Mouse (Mus musculus): ENCODE data around the gene Bmp2. TPM values are rescaled to one million over a fixed set of nuclear protein-coding genes. Genes with fewer than 3 reads are reported as not detected.

Gene Bmp2
- polyA plus RNA-seq, 1 experiment from 2014 or later = 3.6 TPM

GRCm38 (mm10) chr2:133554286-133555021 is 2.5 kb downstream of the Bmp2 start:
- peaks cover 33% of the 10 kb centered on the region for H3K27me3 ChIP-seq (ENCODE audit: control insufficient read depth, insufficient read depth, low read depth, low read length)

GRCm38 (mm10) chr2:133564248-133564886 is 12.4 kb downstream of the Bmp2 start:
- Histone ChIP-seq H3K27ac (ENCODE audit: low read length) (no peak overlapping the region), H3K4me2 (ENCODE audit: low read depth, low read length) (no peak overlapping the region), H3K27me3 (ENCODE audit: control insufficient read depth, insufficient read depth, low read depth, low read length) (no peaks in the 10 kb centered on the region), H3K9me3 (ENCODE audit: control insufficient read depth, low read length) (no peaks in the 10 kb centered on the region), H3K9ac (ENCODE audit: low read length) (no peak overlapping the region), H3K4me3 (ENCODE audit: low read length) (no peak overlapping the region), H3K4me1 (replicated peaks; ENCODE audit: control insufficient read depth, insufficient read depth, low read length) (no peaks in the 10 kb centered on the region; the same call in 1 of the 2 replicates), H3K36me3 (ENCODE audit: control insufficient read depth, insufficient read depth, low read length) (no peaks in the 10 kb centered on the region)
- 67% methylated on average over 10 of the region's 10 CpGs for WGBS
- ATAC-seq (ENCODE audit: low read depth) = 0 out of 2 replicates have a peak, but pooled peaks have one; percentile 45

More at GRCm38 (mm10) chr2:133554286-133555021, 2.5 kb downstream of the Bmp2 start:
- Histone ChIP-seq H3K4me3 (ENCODE audit: low read length) (peak overlapping the region; percentile 65), H3K9me3 (ENCODE audit: control insufficient read depth, low read length) (no peaks in the 10 kb centered on the region), H3K27ac (ENCODE audit: low read length) (no peak overlapping the region), H3K4me2 (ENCODE audit: low read depth, low read length) (peak overlapping the region; percentile 97), H3K4me1 (replicated peaks; ENCODE audit: control insufficient read depth, insufficient read depth, low read length) (peaks cover 7% of the 10 kb centered on the region), H3K36me3 (ENCODE audit: control insufficient read depth, insufficient read depth, low read length) (no peaks in the 10 kb centered on the region), H3K9ac (ENCODE audit: low read length) (peak overlapping the region; percentile 62)
- WGBS = 1% methylated on average over 55 of the region's 55 CpGs
- peak; percentile 53 for ATAC-seq (ENCODE audit: low read depth)

DNA sequence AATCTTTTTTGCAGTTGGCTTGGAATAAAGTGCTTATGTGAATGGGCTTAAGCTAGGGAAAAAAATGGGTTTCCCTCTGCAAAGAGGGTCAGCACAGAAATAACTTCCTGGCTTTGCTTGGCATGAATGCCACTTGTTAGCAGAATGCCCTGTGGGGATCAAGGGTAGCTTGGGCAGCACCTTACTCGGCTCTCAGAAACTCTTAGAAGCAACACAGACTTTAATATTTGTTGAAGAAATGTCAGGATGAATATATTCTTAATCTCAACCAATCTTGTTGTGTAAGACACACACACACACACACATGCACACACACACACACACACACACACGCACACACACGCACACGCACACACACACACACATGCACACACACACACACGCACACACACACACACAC is 13.5 kb downstream of the Bmp2 start:
- Histone ChIP-seq H3K36me3 (ENCODE audit: control insufficient read depth, insufficient read depth, low read length) (no peaks in the 10 kb centered on the region), H3K4me2 (ENCODE audit: low read depth, low read length) (no peak overlapping the region), H3K9me3 (ENCODE audit: control insufficient read depth, low read length) (no peaks in the 10 kb centered on the region), H3K4me3 (ENCODE audit: low read length) (no peak overlapping the region), H3K4me1 (replicated peaks; ENCODE audit: control insufficient read depth, insufficient read depth, low read length) (no peaks in the 10 kb centered on the region; the same call in 1 of the 2 replicates), H3K9ac (ENCODE audit: low read length) (no peak overlapping the region), H3K27me3 (ENCODE audit: control insufficient read depth, insufficient read depth, low read depth, low read length) (no peaks in the 10 kb centered on the region), H3K27ac (ENCODE audit: low read length) (no peak overlapping the region)
- 81% methylated on average over 5 of the region's 5 CpGs for WGBS
- ATAC-seq (ENCODE audit: low read depth) = no peak

DNA sequence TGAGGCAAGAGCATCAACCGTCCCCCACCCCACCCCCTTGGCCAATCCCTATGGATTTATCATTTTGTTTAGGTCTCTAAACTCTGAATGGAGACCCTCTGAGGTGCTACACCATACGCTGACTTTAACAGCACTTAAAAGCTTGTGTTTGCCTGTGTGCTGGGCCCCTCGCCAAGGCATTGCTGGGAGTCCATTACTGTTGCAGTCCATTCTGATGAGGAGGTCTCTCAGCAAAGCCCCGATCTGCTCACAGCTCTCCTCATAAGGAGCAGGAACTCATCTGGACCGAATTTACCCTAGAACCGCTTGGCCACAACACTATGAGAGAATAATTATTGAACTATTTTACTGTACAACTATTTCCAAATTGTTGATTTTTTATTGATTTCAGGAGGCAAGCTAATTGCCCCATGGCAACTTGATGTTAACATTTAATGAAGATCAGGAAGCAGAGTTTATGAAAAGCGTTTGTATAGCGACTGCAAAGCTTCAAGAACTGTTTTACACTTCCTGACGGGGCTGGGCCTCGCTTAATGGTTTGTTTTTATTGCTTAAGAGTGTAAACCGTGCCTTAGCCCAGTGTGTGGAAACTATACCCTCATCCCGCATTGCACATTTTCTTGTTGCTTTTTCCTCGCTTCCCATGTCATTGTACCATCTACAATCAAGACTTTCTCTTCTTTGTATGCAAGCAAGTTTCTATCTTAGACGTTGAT is 14.2 kb downstream of the Bmp2 start:
- H3K4me3 ChIP-seq (ENCODE audit: low read length) = no peak overlapping the region
- no peak overlapping the region for H3K27ac ChIP-seq (ENCODE audit: low read length)
- WGBS = 38% methylated on average over 14 of the region's 14 CpGs
- H3K9me3 ChIP-seq (ENCODE audit: control insufficient read depth, low read length) = no peaks in the 10 kb centered on the region
- H3K27me3 ChIP-seq (ENCODE audit: control insufficient read depth, insufficient read depth, low read depth, low read length) = no peaks in the 10 kb centered on the region
- H3K36me3 ChIP-seq (ENCODE audit: control insufficient read depth, insufficient read depth, low read length) = no peaks in the 10 kb centered on the region
- H3K4me1 ChIP-seq (replicated peaks; ENCODE audit: control insufficient read depth, insufficient read depth, low read length) = no peaks in the 10 kb centered on the region; the same call in 1 of the 2 replicates
- ATAC-seq (ENCODE audit: low read depth) = no peak
- H3K9ac ChIP-seq (ENCODE audit: low read length) = no peak overlapping the region
- H3K4me2 ChIP-seq (ENCODE audit: low read depth, low read length) = no peak overlapping the region

DNA sequence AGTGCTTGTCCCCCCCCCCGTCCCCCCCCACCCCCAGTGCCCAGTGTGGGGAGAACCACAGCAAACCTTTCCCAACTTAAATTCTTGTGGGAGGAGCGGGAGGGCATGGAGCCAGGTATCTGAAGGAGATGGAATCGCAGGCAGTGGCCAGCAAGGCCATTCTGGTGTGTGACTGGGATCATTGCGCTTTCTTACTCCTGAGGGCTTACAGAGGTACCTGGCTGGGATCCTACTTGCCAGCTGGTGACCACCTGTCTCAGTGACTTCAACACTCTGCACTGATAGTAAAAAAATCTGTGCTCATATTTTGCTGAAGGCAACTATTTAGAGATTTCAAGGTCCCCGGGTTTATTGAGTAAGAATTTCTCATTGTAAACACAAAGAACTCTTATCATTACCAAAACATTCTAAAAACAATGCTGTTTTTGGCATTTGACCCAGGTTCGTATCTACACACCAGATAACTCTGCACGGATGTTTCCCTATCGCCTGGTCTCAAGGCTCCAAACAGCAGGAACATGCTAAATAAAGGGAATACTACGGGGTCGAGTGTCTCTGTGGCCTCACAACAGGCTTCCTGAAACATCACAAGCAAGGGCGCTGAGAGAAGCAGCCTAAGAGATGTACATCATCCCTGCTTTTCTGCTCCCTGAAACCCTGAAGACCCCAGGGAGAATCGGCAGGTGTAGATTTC is 39.8 kb downstream of the Bmp2 start:
- Histone ChIP-seq H3K4me1 (replicated peaks; ENCODE audit: control insufficient read depth, insufficient read depth, low read length) (no peaks in the 10 kb centered on the region), H3K36me3 (ENCODE audit: control insufficient read depth, insufficient read depth, low read length) (no peaks in the 10 kb centered on the region), H3K4me2 (ENCODE audit: low read depth, low read length) (no peak overlapping the region), H3K9ac (ENCODE audit: low read length) (no peak overlapping the region), H3K4me3 (ENCODE audit: low read length) (no peak overlapping the region), H3K27me3 (ENCODE audit: control insufficient read depth, insufficient read depth, low read depth, low read length) (no peaks in the 10 kb centered on the region), H3K27ac (ENCODE audit: low read length) (no peak overlapping the region), H3K9me3 (ENCODE audit: control insufficient read depth, low read length) (no peaks in the 10 kb centered on the region)
- no peak for ATAC-seq (ENCODE audit: low read depth)
- 28% methylated on average over 12 of the region's 12 CpGs for WGBS

Small RNA genes within 50 kb of the gene (microRNA-seq; reads per million reads assigned to microRNA genes)
- gene Mir3090 = not detected

Data from lung, embryonic 16.5 days (tissue).